Mouse (Mus musculus) adrenal gland, adult (tissue): ENCODE data around the gene Cln6.
"Not testable (repeated sequence)": the region's sequence is repeated elsewhere in the genome, so short reads cannot be mapped to it uniquely, and the experiment has no call there.

Source experiments
- DNase-seq, 2 experiments: peaks; one replicate each; pipeline ENCODE4 v3.0.0; 2022 to 2023; ENCODE audit warnings: low spot score in 1 of 2; ENCODE audit not compliant: inconsistent age in 2 of 2

Cln6 gene

GRCm38 (mm10) chr9:62828662-62829086 is 9.9 kb upstream of the Cln6 start:
- peak; percentile 99 for DNase-seq

- DNase-seq, result no peak
Measured at GRCm38 (mm10) chr9:62829877-62830276, 8.7 kb upstream of the Cln6 start.

GRCm38 (mm10) chr9:62834906-62835305 is 3.7 kb upstream of the Cln6 start:
- DNase-seq, result no peak

GRCm38 (mm10) chr9:62835705-62836446 is 2.7 kb upstream of the Cln6 start:
- no peak for DNase-seq

- peak in 1 of 2 experiments; percentile 42 for DNase-seq
Measured at GRCm38 (mm10) chr9:62837611-62838010, 974 bp upstream of the Cln6 start.

GRCm38 (mm10) chr9:62838146-62838505 is 459 bp upstream of the Cln6 start:
- DNase-seq, result no peak

- DNase-seq, result no peak
Measured at GRCm38 (mm10) chr9:62839172-62839770, 686 bp downstream of the Cln6 start.

- DNase-seq, result no peak
Measured at GRCm38 (mm10) chr9:62843356-62844024, 4.9 kb downstream of the Cln6 start.

- no peak for DNase-seq
Measured at GRCm38 (mm10) chr9:62844461-62844860, 5.9 kb downstream of the Cln6 start.

- peak; percentile 83 to 95 for DNase-seq
Measured at GRCm38 (mm10) chr9:62847694-62848093, 9.1 kb downstream of the Cln6 start.

- peak in 1 of 2 experiments; percentile 53 for DNase-seq
Measured at GRCm38 (mm10) chr9:62848641-62849040, 10.1 kb downstream of the Cln6 start.

- DNase-seq, result no peak
Measured at GRCm38 (mm10) chr9:62851571-62851970, 13.0 kb downstream of the Cln6 start.

GRCm38 (mm10) chr9:62854483-62854882 is 15.9 kb downstream of the Cln6 start:
- peak in 1 of 2 experiments; percentile 29 for DNase-seq

GRCm38 (mm10) chr9:62857216-62857615 is 18.6 kb downstream of the Cln6 start:
- peak; percentile 15 to 57 for DNase-seq

- peak; percentile 83 to 92 for DNase-seq
Measured at GRCm38 (mm10) chr9:62857719-62858261, 19.2 kb downstream of the Cln6 start, which contains the start of gene Calml4. Calml4 (plus strand) TSS chr9:62858080.

- DNase-seq, result no peak
Measured at GRCm38 (mm10) chr9:62858266-62859019, 19.9 kb downstream of the Cln6 start.

- not testable (repeated sequence) for DNase-seq
Measured at GRCm38 (mm10) chr9:62860102-62860501, 21.5 kb downstream of the Cln6 start.

- no peak for DNase-seq
Measured at GRCm38 (mm10) chr9:62860866-62861265, 22.3 kb downstream of the Cln6 start.

GRCm38 (mm10) chr9:62869236-62869635 is 30.7 kb downstream of the Cln6 start:
- DNase-seq, result not testable (repeated sequence)

- no peak for DNase-seq
Measured at GRCm38 (mm10) chr9:62870728-62871127, 32.1 kb downstream of the Cln6 start.
